Mouse (Mus musculus) telencephalon, adult 2 months (tissue): ENCODE data around the gene Isoc2a.

ENCODE experiments used
- DNase-seq: peaks from one replicate; pipeline ENCODE4 v3.0.0-alpha.2; 2011; ENCODE audit warnings: low read depth, low spot score

Isoc2a gene

DNA sequence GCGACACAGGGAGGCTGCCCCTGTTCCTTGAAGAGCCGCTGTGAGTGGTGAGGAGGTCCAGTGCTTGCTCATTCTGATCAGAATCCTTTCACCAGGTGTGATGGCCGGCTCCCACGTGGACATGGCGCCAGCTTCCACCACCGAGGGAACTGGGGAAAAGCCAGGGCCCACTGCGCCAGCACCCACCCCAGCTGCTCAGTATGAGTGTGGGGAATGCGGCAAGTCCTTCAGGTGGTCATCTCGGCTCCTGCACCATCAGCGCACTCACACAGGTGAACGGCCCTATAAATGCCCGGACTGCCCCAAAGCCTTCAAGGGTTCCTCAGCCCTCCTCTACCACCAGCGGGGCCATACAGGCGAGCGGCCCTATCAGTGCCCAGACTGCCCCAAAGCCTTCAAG, 41.7 kb downstream of the Isoc2a start:
- no peak for DNase-seq

DNA sequence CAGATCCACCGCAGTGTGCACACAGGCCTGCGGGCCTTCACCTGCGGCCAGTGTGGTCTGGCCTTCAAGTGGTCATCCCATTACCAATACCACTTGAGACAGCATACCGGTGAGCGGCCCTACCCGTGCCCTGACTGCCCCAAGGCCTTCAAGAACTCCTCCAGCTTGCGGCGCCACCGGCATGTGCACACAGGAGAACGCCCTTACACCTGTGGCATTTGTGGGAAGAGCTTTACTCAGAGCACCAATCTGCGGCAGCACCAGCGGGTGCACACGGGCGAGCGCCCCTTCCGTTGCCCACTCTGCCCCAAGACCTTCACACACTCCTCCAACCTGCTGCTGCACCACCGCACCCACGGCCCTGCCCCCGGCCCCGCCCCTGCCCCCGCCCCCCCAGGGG, 42.1 kb downstream of the Isoc2a start:
- DNase-seq, result no peak

DNA sequence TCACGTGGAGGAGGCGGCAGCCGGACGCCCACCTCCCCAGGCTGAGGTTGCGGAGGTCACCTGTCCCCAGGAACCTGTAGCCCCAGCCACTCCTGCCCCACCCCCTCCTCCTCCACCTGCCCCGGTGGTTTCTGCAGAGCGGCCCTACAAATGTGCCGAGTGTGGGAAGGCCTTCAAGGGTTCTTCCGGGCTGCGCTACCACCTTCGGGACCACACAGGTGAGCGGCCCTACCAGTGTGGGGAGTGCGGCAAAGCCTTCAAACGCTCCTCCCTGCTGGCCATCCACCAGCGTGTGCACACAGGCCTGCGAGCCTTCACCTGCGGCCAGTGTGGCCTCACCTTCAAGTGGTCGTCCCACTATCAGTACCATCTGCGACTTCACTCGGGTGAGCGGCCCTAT, 43.0 kb downstream of the Isoc2a start:
- DNase-seq, result no peak

DNA sequence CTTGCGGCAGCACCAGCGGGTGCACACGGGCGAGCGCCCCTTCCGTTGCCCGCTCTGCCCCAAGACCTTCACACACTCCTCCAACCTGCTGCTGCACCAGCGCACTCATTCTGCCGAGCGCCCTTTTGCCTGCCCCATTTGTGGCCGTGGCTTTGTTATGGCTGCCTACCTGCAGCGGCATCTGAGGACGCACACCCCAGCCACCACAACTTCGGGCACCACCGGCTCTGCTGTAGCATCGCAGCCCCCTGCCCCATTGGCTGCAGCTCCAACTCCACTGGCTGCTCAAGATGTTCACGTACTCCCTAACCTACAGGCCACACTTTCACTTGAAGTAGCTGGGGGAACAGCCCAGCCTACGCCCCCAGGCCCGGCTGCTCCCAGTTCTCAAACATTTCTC, 43.5 kb downstream of the Isoc2a start:
- no peak for DNase-seq

DNA sequence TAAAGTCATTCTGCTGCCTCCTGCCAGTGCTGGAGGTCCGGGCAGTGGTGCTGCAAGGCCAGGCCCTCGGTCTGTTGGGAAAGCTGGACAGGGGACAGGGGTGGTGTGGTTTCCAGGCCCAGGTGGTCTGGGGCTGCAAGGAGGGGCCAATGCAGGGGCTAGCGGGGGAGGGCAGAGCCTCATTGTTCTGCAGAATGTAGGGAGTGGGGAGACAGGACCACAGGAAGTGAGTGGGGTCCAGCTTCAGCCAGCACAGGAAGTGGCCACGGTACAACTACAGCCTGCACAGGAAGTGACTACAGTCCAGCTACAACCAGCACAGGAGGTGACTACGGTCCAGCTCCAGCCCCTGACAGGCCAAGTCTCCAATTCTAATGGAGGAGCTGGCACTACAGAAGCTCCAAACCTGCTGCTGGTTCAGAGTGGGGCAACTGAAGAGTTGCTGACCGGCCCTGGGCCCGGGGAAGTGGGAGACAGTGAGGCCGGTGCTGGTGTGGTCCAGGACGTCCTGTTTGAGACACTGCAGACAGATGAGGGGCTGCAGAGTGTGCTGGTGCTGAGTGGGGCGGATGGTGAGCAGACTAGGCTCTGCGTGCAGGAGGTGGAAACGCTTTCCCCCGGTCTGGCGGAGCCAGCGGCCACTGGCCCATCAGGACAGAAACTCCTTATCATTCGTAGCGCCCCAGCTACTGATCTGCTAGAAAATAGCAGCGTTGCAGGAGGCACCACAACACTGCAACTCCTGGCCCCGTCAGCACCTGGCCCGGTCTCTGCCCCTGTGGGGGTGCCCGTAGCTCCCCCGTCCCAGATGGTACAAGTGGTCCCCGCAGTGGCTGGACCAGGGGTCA, 44.2 kb downstream of the Isoc2a start:
- no peak for DNase-seq

DNA sequence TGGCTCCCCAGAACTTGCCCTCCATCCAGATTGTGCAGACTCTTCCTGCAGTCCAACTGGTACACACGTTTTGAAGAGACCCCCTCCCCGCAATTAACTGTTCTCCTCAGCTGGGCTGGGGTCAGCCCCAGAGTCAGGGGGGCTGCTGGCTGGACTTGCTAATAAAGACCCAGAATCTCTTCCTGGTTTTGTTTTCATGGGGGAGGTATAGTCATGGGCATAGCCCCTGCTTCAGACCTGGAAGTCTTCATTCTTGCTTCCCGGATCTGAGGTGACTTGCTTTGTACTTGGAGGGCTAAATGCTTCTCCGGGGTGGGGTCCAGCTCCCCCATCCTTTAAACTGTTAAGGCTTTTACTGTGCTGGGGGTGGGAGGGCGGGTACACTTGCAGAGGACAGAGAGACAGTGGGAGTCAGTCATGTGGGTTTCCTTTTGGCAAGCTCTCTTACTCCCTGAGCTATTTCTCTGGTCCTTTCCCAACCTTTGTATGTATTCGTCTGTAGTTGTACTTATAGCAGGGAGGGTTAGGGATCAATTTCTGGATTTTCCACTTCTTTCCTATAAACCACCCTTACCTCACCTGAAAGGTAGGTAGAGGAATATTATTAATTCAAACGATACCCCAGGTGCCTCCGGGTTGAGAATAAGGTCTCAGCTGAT, 45.0 kb downstream of the Isoc2a start, which contains the start of gene Nat14:
Gene Nat14 (plus strand): TSS at position 205 of the 659 bp plus-strand sequence.
- peak; percentile 55 for DNase-seq

DNA sequence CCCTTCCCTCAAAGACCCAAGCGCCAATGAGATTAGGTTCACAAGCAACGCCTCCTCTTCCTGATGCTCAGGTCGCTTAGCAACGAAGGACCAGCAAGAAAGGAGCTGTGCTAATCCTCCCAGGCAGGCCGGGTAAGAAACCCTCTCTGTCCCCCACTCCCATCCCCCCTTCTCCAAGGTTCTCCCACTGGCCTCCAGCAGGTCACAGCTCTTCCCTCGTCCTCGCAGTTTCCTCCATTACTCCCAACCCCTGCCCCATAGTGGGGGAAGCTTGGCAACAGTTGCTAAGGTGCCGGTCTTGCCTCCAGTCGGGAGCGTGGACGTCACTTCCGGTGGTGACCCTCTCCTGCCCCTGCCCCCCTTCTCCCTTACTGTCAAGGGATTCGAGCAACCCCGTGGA, 45.6 kb downstream of the Isoc2a start:
- DNase-seq, result peak; percentile 90

DNA sequence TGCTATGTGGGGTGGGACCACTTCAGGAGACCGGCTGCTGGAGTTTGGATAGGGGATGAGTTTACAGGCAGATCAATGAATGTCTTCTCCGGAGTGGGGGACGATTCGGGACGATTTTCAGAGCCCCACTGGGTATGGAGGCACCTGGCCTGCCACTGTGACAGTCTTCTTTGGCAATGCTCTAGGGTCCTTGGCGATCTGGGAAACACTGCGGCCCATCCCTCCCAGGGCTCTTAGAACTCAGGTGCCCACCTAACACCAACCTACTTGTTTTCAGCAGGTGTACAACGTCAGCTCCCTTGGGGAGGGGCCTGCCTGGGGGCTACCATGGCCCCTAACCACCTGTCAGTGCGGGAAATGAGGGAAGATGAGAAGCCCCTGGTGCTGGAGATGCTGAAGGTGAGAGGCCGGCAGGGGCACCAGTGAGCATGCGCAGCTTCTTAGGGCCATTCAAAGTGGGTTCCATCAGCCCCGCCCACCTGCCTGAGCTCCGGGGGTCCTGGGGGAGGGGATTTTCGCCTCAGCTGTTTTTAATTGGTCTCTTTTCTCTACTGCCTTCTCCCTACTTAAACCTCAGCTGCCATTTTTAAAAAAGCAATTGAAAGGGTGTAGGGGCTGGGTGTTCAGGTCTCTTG, 46.1 kb downstream of the Isoc2a start:
- peak; percentile 54 for DNase-seq

DNA sequence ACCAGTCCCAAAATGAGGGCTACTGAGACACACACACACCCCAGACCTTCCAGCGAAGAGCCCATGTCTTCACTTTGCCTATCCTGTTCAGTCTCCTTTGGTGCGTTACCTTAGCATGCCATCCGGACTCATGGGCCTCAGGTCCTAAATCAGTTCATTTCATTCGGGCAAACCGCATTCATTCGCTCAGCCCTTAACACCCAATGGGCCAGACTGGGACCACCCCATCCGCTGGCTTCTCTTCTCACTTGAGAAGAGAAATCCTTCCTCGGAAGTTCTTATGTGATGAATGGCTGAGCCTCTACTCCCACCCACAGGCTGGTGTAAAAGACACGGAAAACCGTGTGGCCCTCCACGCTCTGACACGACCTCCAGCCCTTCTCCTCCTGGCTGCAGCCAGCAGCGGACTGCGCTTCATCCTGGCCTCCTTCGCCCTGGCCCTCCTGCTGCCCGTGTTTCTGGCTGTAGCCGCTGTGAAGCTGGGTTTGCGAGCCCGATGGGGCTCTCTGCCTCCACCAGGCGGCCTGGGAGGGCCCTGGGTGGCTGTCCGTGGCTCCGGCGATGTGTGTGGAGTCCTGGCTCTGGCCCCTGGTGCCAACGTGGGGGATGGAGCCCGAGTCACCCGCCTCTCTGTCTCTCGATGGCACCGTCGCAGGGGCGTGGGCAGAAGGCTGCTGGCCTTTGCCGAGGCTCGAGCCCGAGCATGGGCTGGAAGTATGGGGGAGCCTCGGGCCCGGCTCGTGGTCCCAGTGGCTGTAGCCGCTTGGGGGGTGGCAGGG, 46.8 kb downstream of the Isoc2a start:
- no peak for DNase-seq

DNA sequence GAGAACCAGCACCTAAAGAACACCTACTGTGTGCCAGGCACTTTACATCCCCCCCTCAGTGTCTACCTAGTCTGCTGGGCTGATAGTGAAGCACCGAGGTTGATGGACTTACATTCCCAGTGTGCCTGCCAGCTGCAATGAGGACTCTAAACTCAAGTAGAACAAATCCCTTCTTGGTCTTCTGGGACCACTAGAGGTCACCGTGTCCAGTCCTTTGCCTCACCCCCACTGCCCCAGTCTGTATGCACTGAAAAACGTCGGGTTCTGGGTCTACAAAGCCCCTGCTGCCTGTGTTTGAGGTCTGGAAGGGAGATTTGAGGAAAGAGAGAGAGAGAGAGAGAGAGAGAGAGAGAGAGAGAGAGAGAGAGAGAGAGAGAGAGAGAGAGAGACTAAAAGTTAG, 47.5 kb downstream of the Isoc2a start:
- no peak for DNase-seq

DNA sequence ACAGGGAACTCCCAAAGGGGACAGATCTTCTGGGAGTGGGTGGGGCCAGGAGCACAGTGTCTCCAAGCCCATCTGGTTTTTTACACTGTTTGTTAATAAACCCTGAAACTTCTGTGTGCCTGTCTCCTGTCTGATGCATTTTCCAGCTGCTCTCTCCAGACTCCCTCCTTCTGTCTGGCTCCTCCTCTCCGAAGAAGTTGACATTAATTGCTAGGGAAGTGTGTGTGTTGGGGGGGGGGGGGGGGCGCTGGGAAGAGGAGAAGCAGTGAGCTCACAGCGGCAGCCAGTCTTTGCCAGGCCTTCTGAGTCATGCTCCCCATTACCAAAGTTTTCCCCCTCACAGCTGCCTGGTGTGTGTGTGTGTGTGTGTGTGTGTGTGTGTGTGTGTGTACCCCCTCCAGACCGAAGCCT, 47.9 kb downstream of the Isoc2a start:
- DNase-seq, result peak; percentile 51

DNA sequence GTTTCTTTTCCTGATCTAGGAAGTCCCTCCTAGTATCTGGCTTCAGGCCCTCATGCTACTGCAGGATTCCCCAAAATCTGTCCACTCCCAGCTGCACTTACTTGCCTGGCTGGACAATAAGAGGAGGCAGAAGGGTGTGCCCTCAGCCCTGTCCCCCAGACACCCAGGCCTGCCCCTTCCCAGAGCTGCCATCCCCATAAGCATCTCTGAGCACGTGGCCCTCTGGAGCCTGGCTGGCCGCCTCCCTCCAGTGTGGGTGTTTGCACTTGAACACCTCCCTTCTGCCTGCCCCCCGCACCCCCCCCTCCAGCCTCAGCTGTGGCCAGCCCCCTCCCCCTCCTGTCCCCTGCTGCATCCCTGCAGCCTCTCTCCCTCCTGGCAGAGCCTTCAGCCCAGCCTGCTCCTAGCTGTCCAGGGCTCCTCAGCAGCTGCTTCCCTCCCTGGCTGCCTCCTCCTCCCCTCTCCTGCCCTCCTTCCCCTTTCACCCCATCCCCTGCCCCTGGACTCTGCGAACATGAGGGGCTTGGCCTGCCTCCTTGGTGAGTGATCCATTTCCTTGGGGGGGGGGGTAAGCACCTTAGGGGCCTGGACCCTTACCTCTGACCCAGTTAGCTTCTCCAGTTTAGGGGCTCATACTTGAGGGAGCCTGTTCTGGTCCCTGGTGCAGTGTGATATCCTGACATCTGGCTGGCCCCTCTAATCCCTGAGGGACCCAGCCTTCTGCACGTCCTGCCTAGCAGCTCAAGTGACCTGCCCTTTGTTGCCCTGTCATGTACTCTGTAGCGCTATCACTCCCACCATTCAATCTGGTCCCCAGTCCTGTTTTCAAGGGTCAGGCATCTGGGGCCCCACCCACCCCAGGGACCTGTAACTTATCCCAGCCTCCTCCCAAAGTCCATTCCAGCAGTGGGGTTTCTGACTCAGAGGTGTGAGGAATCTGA, 48.8 kb downstream of the Isoc2a start, which contains the start of gene Ssc5d:
Gene Ssc5d (plus strand): TSS at position 345 of the 941 bp plus-strand sequence.
- DNase-seq, result no peak

DNA sequence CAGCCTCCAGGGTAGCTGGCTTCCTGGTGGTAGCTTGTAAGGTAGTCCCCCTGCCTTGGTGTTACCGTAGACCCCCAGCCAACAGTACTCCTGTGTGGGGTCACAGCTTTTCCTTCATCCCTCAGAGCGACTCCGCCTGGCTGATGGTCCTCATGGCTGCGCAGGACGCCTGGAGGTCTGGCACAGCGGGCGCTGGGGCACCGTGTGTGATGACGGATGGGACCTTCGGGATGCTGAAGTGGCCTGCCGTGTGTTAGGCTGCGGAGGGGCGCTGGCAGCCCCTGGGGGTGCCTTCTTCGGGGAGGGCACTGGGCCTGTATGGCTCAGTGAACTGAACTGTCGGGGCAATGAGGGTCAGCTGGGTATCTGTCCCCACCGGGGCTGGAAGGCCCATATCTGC, 49.9 kb downstream of the Isoc2a start:
- no peak for DNase-seq

DNA sequence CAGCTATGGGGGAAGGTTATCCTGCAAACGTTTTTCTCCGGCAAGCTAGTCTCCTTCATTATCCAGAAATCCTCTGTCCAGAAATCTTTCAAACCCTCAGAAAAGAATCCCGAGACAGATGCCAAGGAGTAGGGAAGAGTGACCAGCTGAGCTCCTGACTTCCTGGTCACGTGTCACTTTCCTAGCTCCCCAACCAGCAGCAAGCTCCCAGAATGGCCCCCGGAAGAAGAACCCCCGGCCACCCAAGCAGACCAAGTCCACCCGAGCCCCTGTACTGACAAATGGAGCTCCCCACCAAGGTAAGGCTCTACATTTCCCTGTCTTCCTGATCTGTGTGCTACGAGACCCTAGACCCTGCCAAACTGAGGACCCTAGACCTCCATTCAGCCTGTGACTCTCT, 50.8 kb downstream of the Isoc2a start:
- DNase-seq, result no peak

DNA sequence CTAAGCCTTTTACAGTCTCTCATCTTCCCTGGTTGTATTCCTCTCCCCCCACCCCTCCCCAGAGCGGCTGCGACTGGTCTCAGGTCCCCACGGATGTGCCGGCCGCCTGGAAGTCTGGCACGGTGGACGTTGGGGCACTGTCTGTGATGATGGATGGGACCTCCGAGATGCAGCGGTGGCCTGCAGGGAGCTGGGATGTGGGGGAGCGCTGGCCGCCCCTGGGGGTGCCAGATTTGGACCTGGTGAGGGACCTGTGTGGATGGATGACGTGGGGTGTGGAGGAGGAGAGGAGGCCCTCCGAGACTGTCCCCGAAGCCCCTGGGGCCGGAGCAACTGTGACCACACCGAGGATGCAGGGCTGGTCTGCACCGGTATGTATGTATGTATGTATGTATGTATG, 51.4 kb downstream of the Isoc2a start:
- no peak for DNase-seq

DNA sequence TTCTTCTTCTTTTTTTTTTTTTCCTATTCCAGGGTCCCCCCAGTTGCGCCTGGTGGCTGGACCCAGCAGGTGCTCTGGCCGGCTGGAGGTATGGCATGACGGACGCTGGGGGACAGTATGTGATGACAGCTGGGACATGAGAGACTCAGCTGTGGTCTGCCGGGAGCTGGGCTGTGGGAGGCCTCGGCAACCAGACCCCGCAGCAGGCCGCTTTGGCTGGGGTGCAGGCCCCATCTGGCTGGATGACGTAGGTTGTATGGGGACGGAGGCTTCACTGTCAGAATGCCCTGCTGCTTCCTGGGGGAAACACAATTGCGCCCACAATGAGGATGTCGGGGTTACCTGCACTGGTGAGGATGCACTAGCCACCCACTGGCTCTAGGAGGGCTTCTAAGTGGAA, 56.1 kb downstream of the Isoc2a start:
- no peak for DNase-seq

DNA sequence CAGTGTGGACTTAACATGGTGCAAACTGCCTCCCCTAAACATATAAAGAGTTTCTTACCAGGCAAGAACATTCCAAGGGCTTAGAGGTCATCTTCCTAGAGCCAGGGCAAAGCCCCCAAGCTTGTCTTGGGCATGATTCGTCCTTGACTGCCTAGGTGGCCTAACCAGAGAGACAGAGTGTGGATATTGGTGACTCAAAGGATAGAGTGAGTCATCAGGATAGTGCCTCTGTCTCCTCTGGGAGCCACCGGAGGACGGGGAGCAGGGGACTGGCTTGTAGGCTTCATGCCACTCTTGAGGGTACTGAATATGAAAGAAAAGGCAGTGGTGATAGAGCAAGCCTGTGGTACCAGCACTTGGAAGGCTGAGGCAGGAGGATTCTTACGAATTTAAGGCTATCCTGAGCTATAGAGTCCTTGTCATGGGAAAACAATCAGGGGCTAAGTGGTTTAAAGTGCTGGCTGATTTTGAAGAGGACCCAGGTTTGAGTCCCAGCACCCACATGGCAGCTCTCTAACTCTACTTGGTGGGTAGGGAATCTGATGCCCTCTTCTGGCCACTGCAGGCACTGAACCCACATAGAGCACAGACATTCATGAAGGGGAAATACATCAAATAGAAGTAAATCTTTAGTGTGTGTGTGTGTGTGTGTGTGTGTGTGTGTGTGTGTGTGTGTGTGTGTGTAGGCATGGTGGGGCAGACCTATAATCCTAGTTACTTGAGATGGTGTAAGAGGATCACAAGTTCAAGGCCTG, 57.4 kb downstream of the Isoc2a start:
- DNase-seq, result no peak

DNA sequence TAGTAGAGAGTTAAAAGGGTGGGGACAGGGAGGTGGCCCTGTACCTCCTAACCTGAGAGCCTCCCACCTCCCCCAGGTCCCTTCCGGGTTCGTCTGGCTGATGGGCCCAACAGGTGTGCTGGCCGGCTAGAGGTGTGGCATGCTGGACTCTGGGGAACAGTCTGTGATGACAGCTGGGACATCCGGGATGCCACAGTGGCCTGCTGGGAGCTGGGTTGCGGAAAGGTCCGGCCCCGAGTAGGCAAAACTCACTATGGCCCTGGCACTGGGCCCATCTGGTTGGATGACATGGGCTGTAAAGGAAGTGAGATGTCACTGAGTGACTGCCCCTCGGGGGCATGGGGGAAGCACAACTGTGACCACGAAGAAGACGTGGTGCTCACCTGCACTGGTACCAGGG, 59.9 kb downstream of the Isoc2a start:
- no peak for DNase-seq

DNA sequence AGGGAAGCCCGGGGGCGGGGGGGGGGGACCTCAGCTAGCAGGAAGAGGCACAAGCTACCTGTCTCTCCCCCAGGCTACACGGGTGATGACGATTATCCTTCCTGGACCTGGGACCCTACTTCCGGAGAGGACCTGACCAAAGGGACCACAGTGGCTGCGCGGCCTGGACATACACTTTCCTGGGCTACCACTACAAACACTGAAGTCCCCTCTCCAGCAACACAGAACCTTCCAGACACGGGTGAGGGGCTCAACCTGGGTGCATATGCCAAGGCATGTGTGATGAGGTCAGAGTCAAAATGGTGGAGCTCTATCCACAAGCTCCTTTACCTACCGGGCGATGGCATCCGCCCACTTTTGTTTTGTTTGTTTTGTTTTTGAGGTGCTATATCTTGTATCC, 60.4 kb downstream of the Isoc2a start:
- no peak for DNase-seq

DNA sequence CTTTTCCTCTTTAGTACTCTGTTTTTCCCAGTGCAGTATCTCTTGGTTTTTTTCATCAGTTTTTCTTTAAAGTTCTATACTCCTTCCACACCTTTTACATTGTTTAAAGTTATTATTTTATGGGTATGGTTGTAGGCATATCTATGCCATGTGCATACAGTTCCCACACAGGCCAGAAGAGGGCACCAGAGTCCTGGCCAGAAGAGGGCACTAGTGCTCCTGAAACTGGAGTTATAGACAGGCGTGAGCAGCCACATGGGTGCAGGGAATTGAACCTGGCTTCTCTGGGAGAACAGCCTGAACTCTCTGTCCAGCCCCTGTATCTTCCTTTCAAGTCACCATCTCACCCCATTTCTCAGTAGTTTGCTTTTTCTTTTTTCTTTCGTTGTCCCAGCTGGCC, 61.5 kb downstream of the Isoc2a start:
- DNase-seq, result no peak
